Mouse (Mus musculus) liver, embryonic 13.5 days (tissue): Measurements from ENCODE around the gene Cdk14. TPM values are rescaled to one million over a fixed set of nuclear protein-coding genes. Genes with fewer than 3 reads are reported as not detected.
A peak's percentile ranks its signal among the peaks of the same experiment; 100 is the strongest.

Experiments
- ATAC-seq: fragments of 200-750 bp; cut with Nextera tagmentation; 2 replicates; pipeline ENCODE4 v1.8.0; 2017; ENCODE audit warnings: low read depth, mild to moderate bottlenecking, moderate number of reproducible peaks, moderate library complexity
- DNase-seq: peaks from one replicate; pipeline ENCODE4 v3.0.0; 2022
- H3K27ac ChIP-seq: fragments of 300-500 bp; sonication (generic); 2 replicates; pipeline ENCODE4 v1.5.1; 2015; ENCODE audit warnings: moderate library complexity, mild to moderate bottlenecking, inconsistent platforms
- H3K27me3 ChIP-seq: fragments of 300-500 bp; sonication (generic); 2 replicates; pipeline ENCODE4 v1.6.1; 2015; ENCODE audit warnings: mild to moderate bottlenecking, inconsistent platforms
- H3K36me3 ChIP-seq: fragments of 300-500 bp; sonication (generic); 2 replicates; pipeline ENCODE4 v1.6.1; 2015; ENCODE audit warnings: mild to moderate bottlenecking, inconsistent platforms
- H3K4me1 ChIP-seq: fragments of 300-500 bp; sonication (generic); replicated peaks from 2 replicates; pipeline ENCODE4 v1.6.1; 2015; ENCODE audit warnings: inconsistent platforms
- H3K4me2 ChIP-seq: fragments of 300-500 bp; sonication (generic); 2 replicates; pipeline ENCODE4 v1.6.1; 2015; ENCODE audit warnings: inconsistent platforms, mild to moderate bottlenecking, moderate library complexity
- H3K4me3 ChIP-seq: fragments of 300-500 bp; sonication (generic); replicated peaks from 2 replicates; pipeline ENCODE4 v1.5.1; 2015; ENCODE audit warnings: mild to moderate bottlenecking, inconsistent platforms
- H3K9ac ChIP-seq: fragments of 300-500 bp; sonication (generic); 2 replicates; pipeline ENCODE4 v1.6.1; 2015; ENCODE audit warnings: mild to moderate bottlenecking, inconsistent platforms
- H3K9me3 ChIP-seq: fragments of 300-500 bp; sonication (generic); replicated peaks from 2 replicates; pipeline ENCODE4 v1.6.1; 2016; ENCODE audit warnings: inconsistent platforms
- WGBS: fragments of 180-500 bp; shearing (Covaris S2); methylation state at CpG from one replicate; pipeline ENCODE4 v1.1.7; 2015; ENCODE audit not compliant: insufficient replicate concordance; 5-methylcytosine and 5-hydroxymethylcytosine counted together
- polyA plus RNA-seq: library from polyadenylated mRNA; unstranded; fragments of >200 nt; fragmentation: Nextera tagmentation; extraction: Ambion mirVana; gene quantifications from 2 replicates; pipeline ENCODE4 v1.2.1, GENCODE M21; 2015

Cdk14 gene
- polyA plus RNA-seq, 1 experiment from 2014 or later = 1.4 TPM

DNA sequence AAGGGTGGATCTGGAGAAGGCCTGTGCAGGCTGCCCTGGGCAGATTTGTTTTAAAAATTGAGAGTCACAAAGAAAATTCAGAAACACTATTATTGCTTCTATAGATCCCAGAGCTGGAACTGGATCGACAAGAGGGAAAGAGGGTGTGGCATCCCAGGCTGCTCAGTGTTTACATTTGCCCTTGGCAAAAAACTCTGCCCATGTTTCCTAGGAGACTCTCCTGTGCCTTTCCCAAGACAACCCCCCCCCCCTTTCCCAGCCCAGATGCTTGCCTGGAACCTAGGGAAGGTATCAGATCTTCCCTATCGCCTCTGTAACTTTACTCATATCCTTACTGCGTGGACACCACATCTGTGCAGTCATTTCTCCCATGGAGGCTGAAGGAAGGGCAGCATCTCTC, 628.9 kb downstream of the Cdk14 start:
- H3K4me1 ChIP-seq = no peaks in the 10 kb centered on the region
- no peak overlapping the region for H3K27ac ChIP-seq
- 56% methylated on average over 3 of the region's 3 CpGs for WGBS
- H3K4me3 ChIP-seq = no peak overlapping the region
- no peaks in the 10 kb centered on the region for H3K27me3 ChIP-seq
- ATAC-seq (no peak), DNase-seq (no peak)
- H3K9ac ChIP-seq = no peak overlapping the region
- H3K36me3 ChIP-seq = no peaks in the 10 kb centered on the region
- no peaks in the 10 kb centered on the region for H3K9me3 ChIP-seq
- no peak overlapping the region for H3K4me2 ChIP-seq

DNA sequence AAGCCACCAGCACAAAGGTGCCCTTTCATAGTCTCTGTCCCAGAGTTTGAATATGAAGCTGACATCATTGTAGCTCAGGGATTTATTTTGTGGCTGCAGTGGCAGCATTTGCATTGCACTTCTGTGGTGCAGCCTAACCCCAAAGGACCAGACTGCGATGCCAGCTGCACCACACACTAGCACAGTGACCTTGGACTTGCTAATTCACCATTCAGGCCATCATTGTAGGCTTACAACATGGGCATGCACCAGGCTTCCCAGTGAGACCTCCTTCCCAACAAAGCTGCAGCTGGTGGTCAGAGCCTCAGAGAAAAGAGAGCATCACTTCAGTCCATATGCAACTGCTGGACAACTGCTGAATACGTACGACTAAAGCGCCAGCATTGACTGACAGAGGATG, 629.8 kb downstream of the Cdk14 start:
- Histone ChIP-seq H3K4me2 (no peak overlapping the region), H3K9me3 (no peaks in the 10 kb centered on the region), H3K27ac (no peak overlapping the region), H3K9ac (no peak overlapping the region), H3K4me1 (no peaks in the 10 kb centered on the region), H3K36me3 (no peaks in the 10 kb centered on the region), H3K4me3 (no peak overlapping the region), H3K27me3 (no peaks in the 10 kb centered on the region)
- ATAC-seq (no peak), DNase-seq (no peak)
- 83% methylated on average over 4 of the region's 4 CpGs for WGBS

DNA sequence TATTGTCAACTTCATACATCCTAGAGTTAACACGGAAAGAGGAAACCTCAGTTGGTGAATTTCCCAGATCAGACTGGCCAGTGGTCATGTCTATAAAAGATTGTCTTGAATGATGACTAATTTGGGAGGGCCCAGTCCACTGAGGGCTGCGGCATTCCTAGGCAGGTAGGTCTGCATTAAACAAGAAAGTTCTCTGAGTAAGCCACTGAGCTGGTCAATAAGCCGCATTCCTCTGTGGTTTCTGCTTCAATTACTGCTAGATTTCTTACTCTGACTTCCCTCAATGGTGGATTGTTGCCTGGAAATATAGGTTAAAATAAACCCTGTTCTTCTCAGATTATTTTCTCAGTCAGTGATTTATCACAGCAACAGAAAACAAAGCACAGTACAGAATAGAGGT, 631.6 kb downstream of the Cdk14 start:
- 60% methylated on average over 3 of the region's 3 CpGs for WGBS
- Histone ChIP-seq H3K9me3 (no peaks in the 10 kb centered on the region), H3K27ac (no peak overlapping the region), H3K9ac (no peak overlapping the region), H3K27me3 (no peaks in the 10 kb centered on the region), H3K4me2 (no peak overlapping the region), H3K4me1 (no peaks in the 10 kb centered on the region), H3K36me3 (no peaks in the 10 kb centered on the region), H3K4me3 (no peak overlapping the region)
- DNase-seq = no peak
- no peak for ATAC-seq

DNA sequence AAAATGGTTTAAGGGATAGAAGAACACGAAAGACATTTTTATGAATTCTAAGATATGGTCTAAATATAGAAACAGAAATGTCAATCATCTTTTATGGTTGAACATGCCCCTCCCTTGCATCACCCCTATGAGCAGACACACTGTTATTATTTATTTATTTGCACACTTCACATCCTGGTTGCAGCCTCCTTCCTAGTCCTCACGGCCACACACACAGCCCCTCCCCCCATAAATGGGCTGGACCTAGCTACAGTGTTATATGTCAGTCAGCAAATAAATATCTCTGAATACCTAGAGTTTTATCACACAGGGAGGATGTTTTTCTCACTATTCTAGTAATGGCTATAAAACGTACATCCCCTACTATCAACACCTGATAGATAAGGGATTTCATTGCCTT, 633.3 kb downstream of the Cdk14 start:
- DNase-seq = no peak
- no peaks in the 10 kb centered on the region for H3K27me3 ChIP-seq
- ATAC-seq = no peak
- no peaks in the 10 kb centered on the region for H3K36me3 ChIP-seq
- H3K4me2 ChIP-seq = no peak overlapping the region
- no peaks in the 10 kb centered on the region for H3K9me3 ChIP-seq
- H3K27ac ChIP-seq = no peak overlapping the region
- no peaks in the 10 kb centered on the region for H3K4me1 ChIP-seq
- 49% methylated on average over 3 of the region's 3 CpGs for WGBS
- H3K9ac ChIP-seq = no peak overlapping the region
- H3K4me3 ChIP-seq = no peak overlapping the region

DNA sequence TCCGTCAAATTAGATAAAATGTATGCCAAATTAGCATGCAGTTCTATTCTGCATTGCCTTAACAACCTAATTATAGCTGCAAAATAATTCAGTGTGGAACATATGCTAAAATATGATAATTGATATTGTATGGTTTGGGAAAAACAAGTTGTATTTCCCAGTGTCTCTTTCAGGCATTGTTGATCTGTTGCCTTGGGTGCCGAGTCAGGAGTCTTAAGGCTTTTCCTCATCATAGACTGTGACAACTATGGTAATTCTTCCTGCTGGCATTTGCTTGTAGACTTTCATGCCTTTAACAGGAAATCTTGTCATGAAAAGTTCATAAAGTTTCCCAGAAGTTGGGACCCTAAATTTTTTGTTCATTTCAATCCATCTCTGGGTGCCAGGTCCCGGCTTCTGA, 641.8 kb downstream of the Cdk14 start:
- no peak overlapping the region for H3K4me2 ChIP-seq
- DNase-seq (no peak), ATAC-seq (no peak)
- H3K27me3 ChIP-seq = no peaks in the 10 kb centered on the region
- no peaks in the 10 kb centered on the region for H3K4me1 ChIP-seq
- no peak overlapping the region for H3K4me3 ChIP-seq
- H3K36me3 ChIP-seq = no peaks in the 10 kb centered on the region
- 70% methylated on average over 3 of the region's 3 CpGs for WGBS
- H3K27ac ChIP-seq = no peak overlapping the region
- no peaks in the 10 kb centered on the region for H3K9me3 ChIP-seq
- no peak overlapping the region for H3K9ac ChIP-seq

DNA sequence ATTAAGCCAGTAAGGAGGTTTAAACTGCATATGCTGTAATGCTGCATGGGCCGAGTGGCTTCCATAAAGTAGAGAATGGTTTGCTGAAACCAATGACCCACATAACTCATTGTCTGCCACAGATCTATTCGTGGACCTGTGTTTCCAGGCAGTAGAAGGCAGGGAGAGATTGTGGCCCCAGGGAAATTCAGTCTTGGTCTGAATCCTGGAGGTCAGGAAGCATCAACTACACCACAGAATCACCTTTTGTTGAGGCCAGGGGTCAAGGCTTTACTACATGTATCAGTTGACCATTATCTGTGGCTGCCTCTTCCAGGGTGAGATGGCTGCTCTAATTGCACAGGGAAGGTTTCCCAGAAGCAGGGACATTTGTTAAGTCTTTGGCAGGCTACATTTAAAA, 643.6 kb downstream of the Cdk14 start:
- no peak overlapping the region for H3K27ac ChIP-seq
- H3K9me3 ChIP-seq = no peaks in the 10 kb centered on the region
- DNase-seq (no peak), ATAC-seq (no peak)
- no peaks in the 10 kb centered on the region for H3K36me3 ChIP-seq
- H3K4me1 ChIP-seq = no peaks in the 10 kb centered on the region
- no peak overlapping the region for H3K4me2 ChIP-seq
- no peaks in the 10 kb centered on the region for H3K27me3 ChIP-seq
- H3K4me3 ChIP-seq = no peak overlapping the region
- 35% methylated on average over 2 of the region's 2 CpGs for WGBS
- H3K9ac ChIP-seq = no peak overlapping the region

DNA sequence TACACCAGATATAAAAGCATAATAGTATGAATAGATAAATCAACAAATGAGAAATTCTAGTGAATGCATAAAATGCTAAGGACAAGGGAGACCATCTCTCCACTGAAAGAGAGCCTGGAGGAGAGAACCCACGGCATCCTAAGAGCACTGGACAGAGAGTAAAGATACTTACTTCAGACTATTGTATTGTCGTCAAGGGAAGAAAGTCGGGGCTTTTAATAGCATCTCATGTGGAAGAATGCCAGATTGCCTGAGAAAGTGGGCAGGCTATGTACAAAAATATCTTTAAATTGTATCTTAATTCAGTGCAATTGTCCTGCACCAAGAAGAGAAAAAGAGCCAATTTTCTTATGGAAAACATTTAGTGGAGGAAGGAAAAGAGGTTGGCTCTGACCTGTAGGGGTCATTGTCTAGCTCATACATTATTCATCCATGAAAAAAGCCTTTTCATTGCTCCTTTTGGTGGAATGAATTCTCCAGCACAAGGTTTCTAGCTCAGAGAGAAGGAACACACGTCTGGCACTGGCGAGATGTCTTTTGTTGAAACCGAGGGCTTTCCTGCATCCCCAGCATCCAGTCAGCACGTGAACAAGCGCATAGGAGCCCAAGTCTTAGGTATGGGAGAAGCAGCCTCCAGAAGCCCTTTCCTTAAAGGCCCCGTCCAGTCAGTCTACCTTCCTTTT, 646.9 kb downstream of the Cdk14 start:
- Histone ChIP-seq H3K9me3 (no peaks in the 10 kb centered on the region), H3K4me3 (no peak overlapping the region), H3K4me2 (no peak overlapping the region), H3K27me3 (no peaks in the 10 kb centered on the region), H3K36me3 (no peaks in the 10 kb centered on the region), H3K27ac (no peak overlapping the region), H3K9ac (no peak overlapping the region), H3K4me1 (no peaks in the 10 kb centered on the region)
- ATAC-seq (no peak), DNase-seq (no peak)
- WGBS = 55% methylated on average over 9 of the region's 9 CpGs

DNA sequence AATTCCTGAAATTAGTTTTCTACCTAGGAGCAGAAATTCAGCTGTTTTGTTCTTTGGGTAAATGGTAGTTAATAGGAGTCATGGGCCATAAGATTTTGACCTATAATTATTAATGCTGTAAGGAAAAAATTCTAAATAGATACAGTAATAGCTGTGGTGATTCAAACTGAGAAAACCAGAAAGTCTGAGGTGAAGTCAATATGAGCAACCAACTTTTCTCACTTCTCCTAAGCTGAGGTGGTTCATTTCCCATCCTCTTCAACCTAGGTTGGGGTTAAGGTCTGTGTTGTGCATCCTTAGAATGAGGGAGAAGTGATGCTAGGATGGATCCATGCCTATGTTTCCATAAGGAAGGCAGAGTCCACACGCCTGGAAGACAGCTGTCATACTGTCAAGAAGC, 649.5 kb downstream of the Cdk14 start:
- Histone ChIP-seq H3K9ac (no peak overlapping the region), H3K4me1 (no peaks in the 10 kb centered on the region), H3K4me3 (no peak overlapping the region), H3K27me3 (no peaks in the 10 kb centered on the region), H3K36me3 (no peaks in the 10 kb centered on the region), H3K9me3 (no peaks in the 10 kb centered on the region), H3K27ac (no peak overlapping the region), H3K4me2 (no peak overlapping the region)
- WGBS = 54% methylated on average over 1 of the region's 1 CpGs
- DNase-seq (no peak), ATAC-seq (no peak)

DNA sequence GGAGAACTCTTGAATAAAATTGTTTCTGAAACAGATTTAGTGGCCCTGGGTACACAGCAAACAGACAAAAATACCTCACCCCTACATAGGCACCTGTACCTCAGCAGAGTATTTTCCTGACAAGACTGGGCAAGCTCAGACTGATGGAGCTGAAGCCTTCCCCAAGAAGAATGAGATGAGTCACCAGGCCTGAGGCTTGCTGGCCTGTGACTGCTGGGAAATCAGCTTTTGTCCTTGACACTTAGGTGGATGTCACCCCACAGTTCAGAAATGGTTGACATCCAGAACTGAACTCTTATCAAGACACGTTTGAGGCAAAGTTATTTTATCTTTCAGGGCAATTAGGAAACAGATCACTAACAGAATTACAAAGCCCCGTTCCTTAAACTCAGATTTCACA, 652.2 kb downstream of the Cdk14 start:
- H3K9ac ChIP-seq = no peak overlapping the region
- H3K27me3 ChIP-seq = no peaks in the 10 kb centered on the region
- H3K27ac ChIP-seq = no peak overlapping the region
- H3K4me1 ChIP-seq = no peaks in the 10 kb centered on the region
- H3K9me3 ChIP-seq = no peaks in the 10 kb centered on the region
- DNase-seq (no peak), ATAC-seq (no peak)
- H3K36me3 ChIP-seq = no peaks in the 10 kb centered on the region
- H3K4me2 ChIP-seq = no peak overlapping the region
- WGBS = 29% methylated on average over 2 of the region's 2 CpGs
- no peak overlapping the region for H3K4me3 ChIP-seq

DNA sequence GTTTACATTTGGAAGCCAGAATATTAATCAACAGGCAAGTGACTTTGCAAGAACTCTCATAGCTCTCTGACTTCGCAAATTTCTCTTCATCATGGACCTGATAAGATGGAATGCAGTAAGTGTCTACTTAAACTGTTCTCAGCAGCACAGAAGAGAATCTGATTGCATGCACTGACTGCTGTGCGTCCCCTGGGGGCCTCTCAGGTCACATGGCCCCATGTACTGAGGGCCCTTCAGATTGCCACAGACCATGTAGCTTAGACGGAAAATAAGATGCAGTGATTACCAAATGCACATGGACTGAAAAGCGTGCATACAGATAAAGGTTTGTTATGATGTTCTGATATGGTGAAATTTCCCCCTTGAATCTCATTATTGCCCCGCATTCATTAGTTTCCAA, 653.4 kb downstream of the Cdk14 start:
- ATAC-seq = no peak
- Histone ChIP-seq H3K27ac (no peak overlapping the region), H3K27me3 (no peaks in the 10 kb centered on the region), H3K9ac (no peak overlapping the region), H3K4me2 (no peak overlapping the region), H3K36me3 (no peaks in the 10 kb centered on the region), H3K4me1 (no peaks in the 10 kb centered on the region), H3K4me3 (no peak overlapping the region), H3K9me3 (no peaks in the 10 kb centered on the region)
- WGBS = 62% methylated on average over 5 of the region's 5 CpGs
- DNase-seq = no peak

DNA sequence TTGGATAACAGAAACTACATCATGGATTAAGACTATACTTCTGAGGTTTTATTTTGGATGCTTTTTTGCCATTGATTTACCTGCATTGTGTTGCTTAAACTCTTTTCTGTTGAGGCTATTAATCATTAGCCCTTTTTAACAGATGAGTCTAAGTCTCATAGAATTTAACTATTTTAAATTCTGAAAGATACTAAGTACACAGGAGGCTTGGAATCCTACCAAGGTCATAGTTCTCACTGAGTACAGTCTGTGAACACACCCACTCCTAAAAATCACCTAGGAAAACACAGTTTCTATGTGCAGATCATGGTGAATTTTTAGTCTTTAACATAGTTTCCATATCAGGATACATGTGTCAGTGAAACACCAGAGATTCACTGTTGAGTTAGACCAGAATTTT, 658.2 kb downstream of the Cdk14 start:
- no peak overlapping the region for H3K4me2 ChIP-seq
- no peak overlapping the region for H3K9ac ChIP-seq
- no peaks in the 10 kb centered on the region for H3K9me3 ChIP-seq
- no peak for DNase-seq
- H3K4me3 ChIP-seq = no peak overlapping the region
- no peaks in the 10 kb centered on the region for H3K36me3 ChIP-seq
- no peaks in the 10 kb centered on the region for H3K4me1 ChIP-seq
- peaks cover 36% of the 10 kb centered on the region for H3K27me3 ChIP-seq
- ATAC-seq = no peak
- no peak overlapping the region for H3K27ac ChIP-seq

DNA sequence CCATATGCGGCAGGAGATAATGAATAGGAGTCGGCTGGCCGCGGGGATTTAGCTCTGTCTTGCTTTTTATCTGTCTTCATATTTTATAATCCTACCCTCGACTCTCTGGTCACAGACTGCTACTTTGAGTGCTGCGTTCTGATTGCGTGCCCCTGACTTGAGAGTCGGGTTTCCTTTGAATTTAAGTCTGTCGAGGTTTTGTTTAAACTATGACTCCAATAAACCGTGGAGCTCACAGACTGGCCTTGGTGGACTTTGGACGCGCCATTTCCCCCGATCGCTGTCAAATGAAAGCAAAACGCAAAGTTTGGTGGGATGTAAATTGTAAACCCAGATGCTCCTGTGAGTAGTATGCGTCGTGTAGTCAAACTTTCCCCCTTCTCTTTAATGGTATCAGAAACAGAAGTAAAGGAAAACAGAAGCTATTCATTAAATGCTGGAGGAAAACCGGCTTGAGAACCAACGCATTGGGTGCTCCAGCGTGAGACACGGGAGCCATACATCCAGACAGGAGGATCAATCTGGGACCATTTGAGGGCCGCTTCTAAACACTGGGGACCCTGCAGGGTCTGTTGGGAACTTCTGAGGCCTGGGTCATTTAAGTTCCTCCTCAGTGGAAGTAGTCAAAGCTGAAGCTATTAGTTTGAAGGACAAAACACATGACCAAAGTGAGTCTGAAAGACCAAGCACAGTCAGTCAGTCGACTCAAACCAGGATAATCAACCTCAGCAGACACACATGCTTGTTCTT, 661.6 kb downstream of the Cdk14 start:
- Histone ChIP-seq H3K36me3 (no peaks in the 10 kb centered on the region), H3K27me3 (peaks cover 60% of the 10 kb centered on the region), H3K27ac (peak overlapping the region; percentile 5; the same call in 1 of the 2 replicates), H3K9ac (no peak overlapping the region), H3K4me1 (peaks cover 3% of the 10 kb centered on the region; the same call in 1 of the 2 replicates), H3K4me2 (peak overlapping the region; percentile 65), H3K4me3 (peak overlapping the region; percentile 61), H3K9me3 (no peaks in the 10 kb centered on the region)
- no peak for DNase-seq
- under 1% methylated on average over 23 of the region's 23 CpGs for WGBS
- ATAC-seq = no peak
